Mouse (Mus musculus) heart, adult 18-20 months (tissue): Measurements from ENCODE around the gene Hivep3. TPM values are rescaled to one million over a fixed set of nuclear protein-coding genes. Genes with fewer than 3 reads are reported as not detected.

Experiments
- DNase-seq, 2 experiments: peaks; one replicate each; pipeline ENCODE4 v3.0.0; 2021 to 2022; ENCODE audit warnings: mixed read lengths in 1 of 2
- total RNA-seq, 2 experiments: library from RNA; stranded (reverse); gene quantifications; 2 replicates each; pipeline ENCODE4 v1.2.3; 2021

The Hivep3 gene
- total RNA-seq, 2 experiments from 2014 or later, result 5.3 to 6.8 TPM

GRCm38 (mm10) chr4:119911071-119911904, 177.7 kb downstream of the Hivep3 start:
- peak; percentile 57 for DNase-seq

GRCm38 (mm10) chr4:119912216-119912615, 178.6 kb downstream of the Hivep3 start:
- DNase-seq, result peak in 1 of 2 experiments; percentile 24

GRCm38 (mm10) chr4:119914194-119914593, 180.6 kb downstream of the Hivep3 start:
- no peak for DNase-seq

- DNase-seq, result no peak
Observed at GRCm38 (mm10) chr4:119915069-119915468, 181.5 kb downstream of the Hivep3 start.

GRCm38 (mm10) chr4:119917502-119917901, 183.9 kb downstream of the Hivep3 start:
- DNase-seq, result peak in 1 of 2 experiments; percentile 33

- DNase-seq, result no peak
Observed at GRCm38 (mm10) chr4:119919349-119919748, 185.8 kb downstream of the Hivep3 start.

- no peak for DNase-seq
Observed at GRCm38 (mm10) chr4:119921022-119921717, 187.6 kb downstream of the Hivep3 start.

- no peak for DNase-seq
Observed at GRCm38 (mm10) chr4:119921723-119922266, 188.2 kb downstream of the Hivep3 start.

GRCm38 (mm10) chr4:119922945-119923344, 189.4 kb downstream of the Hivep3 start:
- DNase-seq, result no peak

- DNase-seq, result no peak
Observed at GRCm38 (mm10) chr4:119923410-119923809, 189.8 kb downstream of the Hivep3 start.

- DNase-seq, result no peak
Observed at GRCm38 (mm10) chr4:119925052-119925451, 191.5 kb downstream of the Hivep3 start.

GRCm38 (mm10) chr4:119931923-119932322, 198.3 kb downstream of the Hivep3 start:
- DNase-seq, result no peak

GRCm38 (mm10) chr4:119932549-119933257, 199.1 kb downstream of the Hivep3 start:
- DNase-seq, result peak; percentile 17 to 33

- no peak for DNase-seq
Observed at GRCm38 (mm10) chr4:119934901-119935300, 201.3 kb downstream of the Hivep3 start.

GRCm38 (mm10) chr4:119937876-119938275, 204.3 kb downstream of the Hivep3 start:
- DNase-seq, result peak; percentile 45 to 51

GRCm38 (mm10) chr4:119938518-119938917, 204.9 kb downstream of the Hivep3 start:
- no peak for DNase-seq

- DNase-seq, result no peak
Observed at GRCm38 (mm10) chr4:119939786-119940185, 206.2 kb downstream of the Hivep3 start.

- DNase-seq, result no peak
Observed at GRCm38 (mm10) chr4:119946224-119946887, 212.8 kb downstream of the Hivep3 start.

- no peak for DNase-seq
Observed at GRCm38 (mm10) chr4:119947232-119948162, 213.9 kb downstream of the Hivep3 start.

- no peak for DNase-seq
Observed at GRCm38 (mm10) chr4:119948406-119948805, 214.8 kb downstream of the Hivep3 start.
